Mouse (Mus musculus) ovary, adult 2 months (tissue): ENCODE results near the gene 1700001J03Rik. TPM values are rescaled to one million over a fixed set of nuclear protein-coding genes. Genes with fewer than 3 reads are reported as not detected.

ENCODE experiments used
- polyA plus RNA-seq: library from polyadenylated mRNA; depleted of rRNA; stranded (reverse); fragments of >200 nt; gene quantifications from 2 replicates; pipeline ENCODE4 v1.2.3, GENCODE M21; 2012; rRNA removed

Gene 1700001J03Rik
- 0.44 and 1.0 TPM in 2 replicates for polyA plus RNA-seq

DNA sequence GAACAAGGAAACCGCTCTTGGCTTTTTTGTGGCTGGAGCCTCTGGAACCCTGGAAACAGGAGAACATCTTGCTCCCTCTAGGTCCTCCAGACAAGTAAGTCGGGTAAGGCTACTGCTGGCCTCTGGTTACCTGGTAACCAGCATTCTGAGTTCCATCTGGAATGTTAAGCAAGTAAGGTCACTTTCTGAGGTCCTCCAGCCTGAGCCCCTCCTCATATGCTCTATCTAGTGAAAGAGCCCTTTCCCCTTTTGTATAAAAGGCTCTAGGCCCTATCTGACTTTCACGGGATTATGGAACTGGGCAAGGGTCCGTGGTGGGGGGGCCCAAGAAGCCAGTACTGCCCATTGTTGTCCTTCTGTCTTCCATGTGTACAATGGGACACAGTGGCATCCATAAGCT, at the start of gene 1700001J03Rik:
1700001J03Rik (minus strand) TSS at position 101 of the 400 bp plus-strand sequence.

DNA sequence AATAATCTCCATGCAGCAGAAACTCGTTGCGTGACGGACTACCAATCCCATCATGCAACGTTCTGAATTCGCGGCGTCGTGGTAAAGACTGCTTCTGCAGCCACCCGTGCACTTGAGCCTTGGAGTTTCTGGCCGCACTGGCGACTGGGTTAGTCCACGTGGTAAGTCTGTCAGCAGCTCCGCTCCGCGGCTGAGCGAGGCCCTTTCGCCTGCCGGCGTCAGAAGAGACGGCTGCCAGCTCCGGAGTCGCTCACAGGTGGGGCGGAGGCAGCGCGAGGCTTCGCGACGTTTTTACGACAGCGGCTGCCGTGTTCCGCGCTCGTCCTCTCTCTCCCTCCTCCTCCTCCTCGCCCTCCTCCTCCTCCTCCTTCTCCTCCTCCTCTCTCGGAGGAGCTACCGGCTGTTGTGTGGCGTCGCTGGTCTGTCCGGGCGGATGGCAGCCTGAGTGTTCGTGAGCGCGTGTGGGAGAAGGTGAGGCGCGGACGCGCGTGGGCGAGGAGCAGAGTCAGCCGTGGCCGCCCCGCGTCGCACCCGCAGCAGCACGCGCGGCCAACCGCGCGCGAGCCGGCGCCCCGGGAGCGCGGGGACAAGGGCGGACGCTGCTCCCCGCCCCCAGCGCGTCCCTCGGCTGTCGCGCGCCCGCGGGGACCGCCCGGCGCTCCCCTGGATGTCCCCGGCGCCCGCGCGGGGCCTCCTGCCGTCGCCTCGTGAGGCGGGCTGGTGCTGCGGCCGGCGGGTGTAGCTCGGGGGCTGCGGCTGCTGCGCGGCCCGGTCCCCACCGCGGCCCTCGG, 46.0 kb upstream of the 1700001J03Rik start, which contains the start of gene Cdk8:
Cdk8 (plus strand) TSS at position 367 of the 791 bp plus-strand sequence.

DNA sequence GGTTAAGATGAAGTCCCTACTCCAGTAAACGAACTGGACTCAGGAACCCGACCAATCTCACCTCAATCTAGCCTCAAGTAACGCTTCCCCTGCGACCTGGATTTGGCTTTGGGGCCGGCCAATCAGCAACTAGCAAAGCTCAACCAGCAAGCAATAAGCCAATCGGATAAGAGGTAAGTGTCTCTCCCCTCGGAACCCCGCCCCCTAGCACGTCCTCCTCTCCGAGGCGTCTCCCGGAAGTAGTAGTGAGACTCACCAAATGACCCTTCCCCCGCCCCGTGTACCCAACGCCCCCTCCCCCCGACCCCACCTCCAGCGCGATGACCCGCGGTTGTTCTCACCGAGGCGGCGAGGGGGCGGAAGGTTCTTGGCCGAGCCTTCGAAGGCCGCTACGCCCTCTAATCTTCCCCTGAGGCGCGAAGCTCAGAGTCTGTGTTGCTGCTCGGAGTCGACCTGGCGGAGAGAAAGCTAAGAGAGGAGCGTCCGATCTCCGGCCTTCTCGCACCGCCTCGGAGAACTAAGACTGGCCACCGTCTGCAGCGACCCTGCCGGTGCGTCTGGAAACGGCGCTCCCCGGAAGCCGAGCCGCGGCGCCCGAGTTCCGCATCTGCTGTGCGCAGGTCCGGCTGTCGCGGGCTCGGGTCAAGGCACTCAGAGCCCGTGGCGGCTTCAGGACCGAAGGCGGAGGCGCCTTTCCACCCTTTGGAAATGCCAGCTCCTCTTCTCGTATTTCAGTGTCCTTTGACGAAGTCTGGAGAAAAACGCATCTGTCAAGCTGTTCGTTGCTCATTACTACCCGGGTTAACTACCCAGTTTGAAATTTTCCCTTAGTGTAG, 36.0 kb upstream of the 1700001J03Rik start, which contains the start of gene Rnf6:
Rnf6 (minus strand) TSS at position 677 of the 836 bp plus-strand sequence.

DNA sequence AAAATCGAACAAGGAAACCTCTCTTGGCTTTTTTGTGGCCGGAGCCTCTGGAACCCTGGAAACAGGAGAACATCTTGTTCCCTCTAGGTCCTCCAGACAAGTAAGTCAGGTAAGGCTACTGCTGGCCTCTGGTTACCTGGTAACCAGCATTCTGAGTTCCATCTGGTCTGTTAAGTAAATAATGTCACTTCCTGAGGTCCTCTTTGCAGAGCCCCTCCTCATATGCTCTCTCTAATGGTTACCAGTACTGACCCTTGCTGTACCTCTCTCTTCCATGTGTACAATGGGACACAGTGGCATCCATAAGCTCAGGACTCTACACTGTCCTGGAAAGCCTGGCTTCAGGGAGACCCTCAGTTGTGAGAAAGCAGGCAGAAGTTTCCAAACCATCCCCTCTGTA, 14.5 kb downstream of the 1700001J03Rik start, which contains the start of gene Gm6309:
Gm6309 (minus strand) TSS at position 101 of the 400 bp plus-strand sequence.

DNA sequence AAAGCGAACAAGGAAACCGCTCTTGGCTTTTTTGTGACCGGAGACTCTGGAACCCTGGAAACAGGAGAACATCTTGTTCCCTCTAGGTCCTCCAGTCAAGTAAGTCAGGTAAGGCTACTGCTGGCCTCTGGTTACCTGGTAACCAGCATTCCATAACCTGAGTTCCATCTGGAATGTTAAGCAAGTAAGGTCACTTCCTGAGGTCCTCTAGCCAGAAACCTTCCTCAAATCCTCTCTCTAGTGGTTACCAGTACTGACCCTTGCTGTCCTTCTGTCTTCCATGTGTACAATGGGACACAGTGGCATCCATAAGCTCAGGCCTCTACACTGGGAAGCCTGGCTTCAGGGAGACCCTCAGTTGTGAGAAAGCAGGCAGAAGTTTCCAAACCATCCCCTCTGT, 24.7 kb downstream of the 1700001J03Rik start, which contains the start of gene Gm5565:
Gm5565 (minus strand) TSS at position 101 of the 400 bp plus-strand sequence.

Other genes with a start within 250 kb of the 1700001J03Rik start
- gene Cyp3a25, start 175.7 kb downstream of the 1700001J03Rik start, polyA plus RNA-seq: not detected in 2 replicates
- gene Cyp3a59, start 106.0 kb downstream of the 1700001J03Rik start, polyA plus RNA-seq: not detected in 2 replicates
- not detected in 2 replicates for gene Gm5565, start 24.8 kb downstream of the 1700001J03Rik start, polyA plus RNA-seq
- gene Gm6309, start 14.6 kb downstream of the 1700001J03Rik start, polyA plus RNA-seq: not detected in 2 replicates
- 15.2 and 16.8 TPM in 2 replicates for gene Rnf6, start 36.3 kb upstream of the 1700001J03Rik start, polyA plus RNA-seq
- gene Cdk8, start 45.9 kb upstream of the 1700001J03Rik start, polyA plus RNA-seq: 54.3 and 54.9 TPM in 2 replicates
- gene Wasf3, start 199.7 kb upstream of the 1700001J03Rik start, polyA plus RNA-seq: 7.7 and 8.6 TPM in 2 replicates